Mouse (Mus musculus): ENCODE measurements around the gene Bex3.

The Bex3 gene

GRCm38 (mm10) chrX:136313792-136314564, 43.9 kb downstream of the Bex3 start:
- no peak for DNase-seq

DNA sequence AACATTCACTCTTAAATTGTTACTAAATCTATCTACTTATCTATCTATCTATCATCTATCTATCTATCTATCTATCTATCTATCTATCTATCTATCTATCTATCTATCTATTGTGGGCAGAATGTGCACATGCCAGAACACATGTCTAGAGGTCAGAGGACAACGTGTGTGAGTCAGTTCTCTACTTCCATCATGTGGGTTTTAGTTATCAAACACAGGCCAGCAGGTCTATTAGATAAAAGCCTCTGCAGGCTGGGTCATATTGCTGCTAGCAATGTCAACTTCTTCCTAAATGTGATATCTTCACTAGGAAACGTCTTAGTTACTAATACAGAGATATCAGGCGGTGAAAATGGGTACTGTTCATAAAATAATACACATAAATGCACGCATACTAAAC, 49.9 kb downstream of the Bex3 start:
- DNase-seq: no peak

Measured in right cerebral cortex, adult 18-20 months (tissue).